Mouse (Mus musculus) adipocyte (in vitro differentiated cells): Measurements from ENCODE around the gene Aldh16a1.
A peak's percentile ranks its signal among the peaks of the same experiment; 100 is the strongest.
"Not testable (repeated sequence)": the region's sequence is repeated elsewhere in the genome, so short reads cannot be mapped to it uniquely, and the experiment has no call there.

Experiments
- DNase-seq: peaks from one replicate; pipeline ENCODE4 v3.0.0-alpha.2; 2016; ENCODE audit warnings: low spot score

The Aldh16a1 gene

GRCm38 (mm10) chr7:45156206-45156605 is 1.8 kb upstream of the Aldh16a1 start:
- no peak for DNase-seq

- DNase-seq: no peak
These were observed 1.2 kb upstream of the Aldh16a1 start for GRCm38 (mm10) chr7:45155590-45155989.

GRCm38 (mm10) chr7:45154993-45155514 is 670 bp upstream of the Aldh16a1 start:
- peak; percentile 62 for DNase-seq

- peak; percentile 8 for DNase-seq
These were observed 798 bp downstream of the Aldh16a1 start for GRCm38 (mm10) chr7:45153586-45153985.

DNA sequence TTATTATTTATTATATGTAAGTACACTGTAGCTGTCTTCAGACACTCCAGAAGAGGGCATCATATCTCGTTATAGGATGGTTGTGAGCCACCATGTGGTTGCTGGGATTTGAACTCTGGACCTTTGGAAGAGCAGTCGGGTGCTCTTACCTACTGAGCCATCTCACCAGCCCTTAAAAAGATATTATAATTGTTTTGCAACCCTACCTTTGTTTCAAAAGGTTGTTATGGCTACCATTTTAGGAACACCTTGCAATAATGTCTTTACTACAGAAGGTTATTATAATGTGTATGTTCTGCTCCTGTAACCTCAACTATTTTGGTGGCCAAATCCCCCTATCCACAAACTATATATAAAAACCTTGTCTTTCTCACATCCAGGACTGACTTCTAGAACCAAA is 1.3 kb downstream of the Aldh16a1 start:
- DNase-seq: not testable (repeated sequence)

GRCm38 (mm10) chr7:45151303-45151702 is 3.1 kb downstream of the Aldh16a1 start:
- peak; percentile 56 for DNase-seq

- DNase-seq: no peak
These were observed 4.1 kb downstream of the Aldh16a1 start for GRCm38 (mm10) chr7:45150321-45150720.

GRCm38 (mm10) chr7:45149545-45149944 is 4.8 kb downstream of the Aldh16a1 start:
- DNase-seq: no peak

- no peak for DNase-seq
These were observed 5.8 kb downstream of the Aldh16a1 start for GRCm38 (mm10) chr7:45148534-45149098.

DNA sequence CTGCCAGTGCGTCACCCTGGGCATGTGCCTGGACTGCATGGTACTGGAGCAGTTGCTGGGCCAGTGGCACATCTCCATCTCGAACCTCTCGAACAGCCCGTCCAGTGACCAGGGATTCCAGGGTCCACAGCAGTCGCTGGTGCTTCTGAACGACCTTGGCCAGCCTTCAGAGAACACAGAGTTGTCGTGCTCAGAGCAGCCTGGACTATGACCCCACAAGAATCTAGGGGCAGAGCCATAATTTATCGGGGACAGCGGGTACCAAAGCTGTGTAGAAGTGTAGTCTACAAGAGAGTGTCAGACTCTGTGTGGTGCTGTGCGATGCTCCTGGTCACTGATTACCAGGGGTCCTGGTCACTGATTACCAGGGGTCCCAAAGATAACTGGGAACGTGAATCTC is 6.5 kb downstream of the Aldh16a1 start:
- DNase-seq: no peak

GRCm38 (mm10) chr7:45147267-45147666 is 7.1 kb downstream of the Aldh16a1 start:
- no peak for DNase-seq

GRCm38 (mm10) chr7:45145460-45145859 is 8.9 kb downstream of the Aldh16a1 start:
- no peak for DNase-seq

DNA sequence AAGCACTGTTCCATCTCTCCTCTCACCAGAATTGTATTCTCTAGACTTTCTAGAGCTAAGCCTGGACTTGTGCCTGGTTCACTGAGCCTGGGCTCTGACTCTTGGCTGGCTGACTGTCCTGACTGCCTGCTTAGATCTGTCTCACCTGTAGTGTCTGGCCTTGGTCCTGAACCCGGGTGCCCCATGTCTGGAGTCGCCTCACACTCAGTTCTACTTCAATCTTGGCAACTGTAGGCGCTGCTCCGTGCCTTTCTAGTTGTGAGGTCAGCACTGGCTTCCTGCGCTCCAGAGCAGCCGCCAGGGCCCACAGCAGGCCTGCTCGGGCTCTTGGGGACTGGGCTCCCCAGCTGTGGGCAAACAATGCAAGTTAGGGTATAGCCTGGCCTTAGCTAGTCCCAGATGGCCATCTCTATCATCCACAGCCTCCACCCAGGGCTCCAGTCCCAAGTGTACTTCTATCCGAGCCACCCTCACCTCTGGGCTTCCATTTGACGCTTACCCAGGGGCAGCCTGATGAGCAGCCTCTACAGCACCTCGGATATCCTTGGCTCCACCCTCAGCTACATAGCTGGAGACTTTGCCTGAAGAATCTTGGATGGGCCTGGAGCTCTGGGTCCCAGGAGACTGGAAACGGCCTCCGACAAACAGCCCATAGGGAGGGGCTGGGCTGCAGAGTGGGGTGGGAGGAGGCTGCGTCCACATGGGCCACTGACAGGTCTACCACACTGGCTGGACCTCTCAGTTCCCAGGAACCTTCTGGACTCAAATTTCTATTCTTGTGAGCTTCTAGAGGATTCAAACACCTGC is 9.8 kb downstream of the Aldh16a1 start:
- no peak for DNase-seq

DNA sequence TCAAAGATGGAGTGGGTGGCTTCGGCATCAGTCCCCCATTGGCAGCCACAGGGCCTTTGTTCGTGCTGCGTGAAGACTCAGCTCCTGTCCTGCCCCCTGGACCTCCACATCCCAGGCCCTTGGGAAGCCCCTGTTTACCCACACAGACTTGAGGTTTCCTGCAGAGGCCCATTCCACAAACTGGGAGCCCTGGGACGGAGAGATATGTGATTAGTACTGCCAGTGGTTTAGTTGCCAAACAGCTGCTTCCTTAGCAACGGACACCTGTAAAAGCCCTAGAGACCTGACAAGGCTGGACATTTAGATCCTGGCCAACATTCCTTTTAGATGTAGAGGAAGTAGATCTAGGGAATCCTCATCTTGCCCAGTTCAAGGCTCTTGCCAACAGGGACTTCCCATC is 12.5 kb downstream of the Aldh16a1 start:
- DNase-seq: no peak

DNA sequence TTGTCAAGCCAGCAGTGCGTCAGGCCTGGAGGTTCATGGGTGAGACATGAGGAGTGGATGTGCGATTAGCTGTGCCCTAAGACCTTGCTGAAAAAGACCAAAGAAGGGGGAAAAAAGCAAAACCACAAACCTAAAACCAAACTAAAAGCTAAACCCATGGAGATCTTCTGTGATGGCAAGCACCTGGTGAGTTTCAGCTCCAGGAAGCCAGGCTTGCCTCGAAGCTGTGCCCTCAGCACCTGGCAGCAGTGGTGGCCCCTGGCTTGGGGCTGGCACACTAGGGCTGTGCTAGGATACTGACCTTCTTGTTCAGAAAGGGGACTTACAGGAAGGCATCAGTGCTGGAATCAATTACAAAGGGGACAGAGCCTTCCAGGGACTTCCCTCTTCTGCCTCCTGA is 13.1 kb downstream of the Aldh16a1 start:
- DNase-seq: no peak

GRCm38 (mm10) chr7:45139904-45140723 is 14.3 kb downstream of the Aldh16a1 start:
- no peak for DNase-seq

GRCm38 (mm10) chr7:45138403-45138802 is 16.0 kb downstream of the Aldh16a1 start:
- DNase-seq: peak; percentile 19

- no peak for DNase-seq
These were observed 17.0 kb downstream of the Aldh16a1 start for GRCm38 (mm10) chr7:45137171-45138006.

- peak; percentile 91 for DNase-seq
These were observed 18.3 kb downstream of the Aldh16a1 start, which contains the start of the genes Gm45713 and Flt3l for GRCm38 (mm10) chr7:45135993-45136567. Gm45713 (minus strand) TSS chr7:45136231. Flt3l (minus strand) TSS chr7:45136432.

- no peak for DNase-seq
These were observed 19.0 kb downstream of the Aldh16a1 start for GRCm38 (mm10) chr7:45135370-45135769.

GRCm38 (mm10) chr7:45134544-45135026 is 19.8 kb downstream of the Aldh16a1 start:
- DNase-seq: no peak
